Mouse (Mus musculus) hindbrain, embryonic 11.5 days (tissue): Measurements from ENCODE around the gene Zfp719. TPM values are rescaled to one million over a fixed set of nuclear protein-coding genes. Genes with fewer than 3 reads are reported as not detected.

Experiments used
- ATAC-seq: fragments of 200-750 bp; cut with Nextera tagmentation; 2 replicates; pipeline ENCODE4 v1.8.0; 2017; ENCODE audit warnings: mild to moderate bottlenecking, moderate TSS enrichment, moderate library complexity; ENCODE audit not compliant: low FRiP score
- DNase-seq: peaks from one replicate; pipeline ENCODE4 v3.0.0-alpha.2; 2015; ENCODE audit warnings: low spot score
- H3K27ac ChIP-seq: fragments of 300-500 bp; sonication (generic); 2 replicates; pipeline ENCODE4 v1.5.1; 2014; ENCODE audit warnings: mild to moderate bottlenecking, low read depth, low read length
- H3K27me3 ChIP-seq: fragments of 300-500 bp; sonication (generic); 2 replicates; pipeline ENCODE4 v1.6.1; 2014; ENCODE audit warnings: mild to moderate bottlenecking, low read length, moderate library complexity, mixed read lengths; ENCODE audit not compliant: control insufficient read depth, insufficient read depth
- H3K36me3 ChIP-seq: fragments of 300-500 bp; sonication (generic); 2 replicates; pipeline ENCODE4 v1.6.1; 2014; ENCODE audit warnings: mild to moderate bottlenecking, low read length, moderate library complexity, mixed read lengths; ENCODE audit not compliant: control insufficient read depth, insufficient read depth
- H3K4me1 ChIP-seq: fragments of 300-500 bp; sonication (generic); replicated peaks from 2 replicates; pipeline ENCODE4 v1.6.1; 2014; ENCODE audit warnings: low read length, mixed read lengths; ENCODE audit not compliant: control insufficient read depth, insufficient read depth
- H3K4me2 ChIP-seq: fragments of 300-500 bp; sonication (generic); replicated peaks from 2 replicates; pipeline ENCODE4 v1.6.1; 2014; ENCODE audit warnings: mild to moderate bottlenecking, low read depth, low read length
- H3K4me3 ChIP-seq: fragments of 300-500 bp; sonication (generic); 2 replicates; pipeline ENCODE4 v1.5.1; 2014; ENCODE audit warnings: low read depth, low read length
- H3K9ac ChIP-seq: fragments of 300-500 bp; sonication (generic); 2 replicates; pipeline ENCODE4 v1.6.1; 2014; ENCODE audit warnings: low read depth, low read length
- H3K9me3 ChIP-seq: fragments of 300-500 bp; sonication (generic); 2 replicates; pipeline ENCODE4 v1.6.1; 2016; ENCODE audit warnings: low read length; ENCODE audit not compliant: control insufficient read depth
- WGBS: fragments of 180-500 bp; shearing (Covaris S2); extraction: QIAGEN DNeasy Blood & Tissue Kit; methylation state at CpG from one replicate; pipeline ENCODE4 v1.1.7; 2014; 5-methylcytosine and 5-hydroxymethylcytosine counted together
- polyA plus RNA-seq: library from polyadenylated mRNA; unstranded; fragments of >200 nt; fragmentation: Nextera tagmentation; extraction: Ambion mirVana; gene quantifications from 2 replicates; pipeline ENCODE4 v1.2.1, GENCODE M21; 2014

Zfp719 gene
- polyA plus RNA-seq, 1 experiment from 2014 or later = 17.1 TPM

DNA sequence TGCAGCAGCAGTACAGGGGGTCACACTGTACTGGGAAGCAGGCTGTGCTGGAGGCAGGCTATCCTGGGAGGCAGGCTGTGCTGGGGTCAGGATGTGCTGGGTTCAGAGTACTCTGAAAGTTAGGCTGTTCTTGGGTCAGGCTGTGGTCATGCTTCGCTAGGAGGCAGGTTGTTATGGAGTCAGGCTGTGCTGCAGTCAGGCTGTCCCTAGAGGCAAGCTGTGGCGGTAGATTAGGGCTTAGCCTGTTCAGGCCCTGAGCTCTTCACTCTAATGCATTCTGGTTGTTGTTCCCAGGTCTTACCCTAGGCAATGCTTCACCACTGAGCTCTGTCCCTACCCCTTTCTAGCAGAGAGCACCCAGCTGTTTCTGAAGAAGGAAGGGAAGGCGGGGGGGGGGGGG lies 45.7 kb downstream of the Zfp719 start:
- Histone ChIP-seq H3K27ac (no peak overlapping the region), H3K4me3 (no peak overlapping the region), H3K9ac (no peak overlapping the region), H3K27me3 (no peaks in the 10 kb centered on the region), H3K9me3 (no peaks in the 10 kb centered on the region), H3K4me1 (no peaks in the 10 kb centered on the region), H3K4me2 (no peak overlapping the region), H3K36me3 (no peaks in the 10 kb centered on the region)
- ATAC-seq (0 out of 2 replicates have a peak, but pooled peaks have one; percentile 43), DNase-seq (no peak)
- WGBS = 62% methylated on average over 3 of the region's 3 CpGs

DNA sequence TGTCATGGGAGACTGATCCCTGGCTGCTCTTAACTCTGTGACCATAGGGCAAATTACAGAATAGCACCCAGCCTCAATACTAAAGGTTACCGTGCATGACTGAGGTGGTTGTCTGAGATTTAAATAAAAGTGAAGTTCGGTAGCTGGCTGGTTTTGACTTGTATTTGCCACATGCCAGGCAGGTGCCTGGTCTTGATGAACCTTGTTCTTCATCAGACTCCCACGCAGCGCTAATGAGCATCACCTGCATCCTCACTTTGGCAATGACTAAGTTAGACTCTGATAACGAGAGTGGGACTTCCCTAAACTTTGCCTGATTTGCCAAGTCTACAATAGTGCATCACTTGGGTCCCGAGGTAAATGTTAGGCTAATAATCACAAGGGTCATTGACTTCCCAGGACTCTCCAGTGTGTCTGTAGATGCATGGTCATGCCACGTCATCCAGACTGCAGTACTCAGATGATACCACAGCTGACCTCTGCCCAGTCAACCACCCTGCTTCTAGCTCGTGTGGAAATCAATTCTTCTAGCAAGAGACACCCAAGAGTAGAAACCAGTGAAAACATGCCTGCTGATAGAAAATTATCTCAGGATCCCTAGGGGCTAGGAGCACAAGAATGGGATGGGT lies 46.5 kb downstream of the Zfp719 start:
- no peak for ATAC-seq
- 85% methylated on average over 8 of the region's 8 CpGs for WGBS
- Histone ChIP-seq H3K4me3 (no peak overlapping the region), H3K27ac (no peak overlapping the region), H3K9me3 (no peaks in the 10 kb centered on the region), H3K9ac (no peak overlapping the region), H3K4me2 (no peak overlapping the region), H3K27me3 (no peaks in the 10 kb centered on the region), H3K4me1 (no peaks in the 10 kb centered on the region), H3K36me3 (no peaks in the 10 kb centered on the region)
- no peak for DNase-seq

DNA sequence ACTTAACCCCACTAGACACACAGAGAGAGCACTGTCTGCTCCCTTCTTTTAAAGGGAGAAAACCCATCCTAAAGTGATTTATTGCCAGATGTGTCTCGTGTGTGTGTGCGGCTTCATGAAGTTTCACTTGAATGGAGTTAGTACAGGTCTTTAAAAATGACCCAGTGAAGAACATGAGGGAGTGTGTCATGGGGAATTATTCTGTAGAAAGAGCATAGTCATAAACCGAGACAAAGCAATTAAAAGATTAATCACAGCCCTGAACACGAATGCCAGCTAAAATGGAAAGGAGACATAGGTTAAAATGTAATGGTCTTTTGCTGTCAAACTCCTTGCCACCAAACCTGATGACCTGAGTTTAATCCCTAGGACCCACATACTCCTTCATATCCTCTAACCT lies 54.5 kb downstream of the Zfp719 start:
- Histone ChIP-seq H3K27ac (no peak overlapping the region), H3K9me3 (no peaks in the 10 kb centered on the region), H3K4me1 (no peaks in the 10 kb centered on the region), H3K4me2 (no peak overlapping the region), H3K36me3 (no peaks in the 10 kb centered on the region), H3K4me3 (no peak overlapping the region), H3K27me3 (no peaks in the 10 kb centered on the region), H3K9ac (no peak overlapping the region)
- ATAC-seq (no peak), DNase-seq (no peak)
- 83% methylated on average over 4 of the region's 4 CpGs for WGBS

DNA sequence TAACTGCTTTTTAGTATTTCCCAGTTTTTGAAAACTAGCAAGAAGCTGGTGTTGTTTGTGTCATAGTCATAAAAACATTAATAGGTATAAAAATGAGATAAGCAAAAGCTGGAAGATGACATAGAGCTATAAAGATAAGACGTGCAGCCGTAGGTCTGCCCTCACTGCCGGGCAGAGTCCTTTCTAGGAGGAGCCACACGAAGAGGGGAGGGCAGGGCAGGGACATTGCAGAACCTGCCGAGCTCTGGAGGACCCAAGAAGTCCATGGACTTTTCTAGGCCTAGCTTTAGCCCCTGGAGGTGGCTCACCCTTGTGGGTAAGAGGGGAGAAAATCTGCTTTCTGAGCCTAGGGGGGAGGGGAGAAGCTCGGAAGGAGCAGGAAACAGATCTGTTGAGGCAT lies 55.1 kb downstream of the Zfp719 start, which contains the start of gene Ceacam18:
TSS of gene Ceacam18 (plus strand) at position 208 of the 400 bp plus-strand sequence.
- no peak within 1 kb of the TSS for H3K4me2 ChIP-seq
- 79% methylated on average over 6 of the region's 6 CpGs for WGBS
- ATAC-seq (no peak), DNase-seq (no peak)
- no peaks in the 10 kb centered on the region for H3K36me3 ChIP-seq
- no peak within 1 kb of the TSS for H3K9ac ChIP-seq
- H3K4me1 ChIP-seq = no peaks in the 10 kb centered on the region
- H3K9me3 ChIP-seq = no peaks in the 10 kb centered on the region
- H3K4me3 ChIP-seq = no peak within 1 kb of the TSS
- H3K27ac ChIP-seq = no peak within 1 kb of the TSS
- H3K27me3 ChIP-seq = no peaks in the 10 kb centered on the region

DNA sequence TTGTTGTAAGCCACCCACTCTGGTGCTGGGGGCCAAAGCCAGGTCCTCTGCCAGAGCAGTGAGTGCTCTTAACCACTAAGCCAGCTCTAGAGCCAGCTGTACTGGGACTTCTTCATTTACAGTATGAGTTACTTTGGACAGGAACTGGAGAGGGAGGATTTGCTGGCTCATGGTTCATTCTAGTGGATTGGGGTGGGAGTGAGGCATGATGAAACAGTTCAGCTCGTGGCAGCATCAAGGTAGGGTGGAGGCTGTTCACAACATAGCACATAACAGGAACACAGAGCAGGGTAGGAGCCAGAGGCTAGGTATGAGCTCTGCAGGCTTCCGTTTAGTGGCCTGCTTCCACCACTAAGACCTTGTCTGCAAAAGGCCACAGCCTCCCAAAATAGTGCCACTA lies 56.8 kb downstream of the Zfp719 start:
- Histone ChIP-seq H3K4me2 (no peak overlapping the region), H3K27me3 (no peaks in the 10 kb centered on the region), H3K27ac (no peak overlapping the region), H3K9me3 (no peaks in the 10 kb centered on the region), H3K4me3 (no peak overlapping the region), H3K4me1 (no peaks in the 10 kb centered on the region), H3K9ac (no peak overlapping the region), H3K36me3 (no peaks in the 10 kb centered on the region)
- no peak for DNase-seq
- WGBS = 66% methylated on average over 2 of the region's 2 CpGs
- no peak for ATAC-seq

DNA sequence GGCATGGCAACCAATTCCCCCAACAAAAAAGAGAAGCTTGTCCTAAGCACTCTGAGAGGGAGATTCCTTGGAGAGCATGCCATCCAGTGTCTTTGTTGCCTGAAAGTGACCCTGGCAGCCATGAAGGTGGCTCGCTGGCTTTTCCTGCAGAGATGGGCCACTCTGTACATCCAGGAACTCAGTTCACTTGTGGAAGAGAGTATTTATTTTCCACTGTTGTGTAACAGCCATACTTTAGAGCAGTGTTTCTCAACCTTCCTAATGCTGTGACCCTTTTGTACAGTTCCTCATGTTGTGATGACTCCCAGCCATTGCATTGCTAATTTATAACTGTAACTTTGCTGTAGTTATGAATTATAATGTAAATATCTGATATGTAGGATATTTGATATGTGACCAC lies 57.7 kb downstream of the Zfp719 start:
- 81% methylated on average over 1 of the region's 1 CpGs for WGBS

DNA sequence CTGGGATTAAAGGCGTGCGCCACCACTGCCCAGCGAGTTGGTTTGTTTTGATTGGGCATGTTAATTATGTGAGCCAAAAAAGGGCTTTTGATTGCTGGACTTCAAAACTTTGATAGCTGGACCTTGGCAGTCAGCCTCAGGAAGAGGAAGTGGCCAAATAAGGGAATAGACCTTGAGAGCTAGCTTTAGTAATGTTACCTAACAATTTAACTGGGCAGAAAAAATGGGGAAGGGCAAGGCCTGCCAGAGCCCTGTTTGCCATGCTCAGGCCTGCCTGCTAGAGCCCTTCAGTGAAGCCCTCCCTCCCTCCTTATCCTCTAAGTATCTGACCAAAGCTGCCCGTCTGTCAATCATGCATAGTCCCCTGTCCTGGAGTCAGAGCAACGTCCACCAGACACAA lies 63.2 kb downstream of the Zfp719 start:
- Histone ChIP-seq H3K4me2 (no peak overlapping the region), H3K4me3 (no peak overlapping the region), H3K36me3 (no peaks in the 10 kb centered on the region), H3K4me1 (no peaks in the 10 kb centered on the region), H3K27me3 (no peaks in the 10 kb centered on the region), H3K27ac (no peak overlapping the region), H3K9ac (no peak overlapping the region), H3K9me3 (no peaks in the 10 kb centered on the region)
- ATAC-seq = no peak
- no peak for DNase-seq
- 87% methylated on average over 5 of the region's 5 CpGs for WGBS

More for the DNA sequence above, 57.7 kb downstream of the Zfp719 start:
- DNase-seq (no peak), ATAC-seq (no peak)
- Histone ChIP-seq H3K4me2 (no peak overlapping the region), H3K9ac (no peak overlapping the region), H3K4me1 (no peaks in the 10 kb centered on the region), H3K27me3 (no peaks in the 10 kb centered on the region), H3K36me3 (no peaks in the 10 kb centered on the region), H3K9me3 (no peaks in the 10 kb centered on the region), H3K4me3 (no peak overlapping the region), H3K27ac (no peak overlapping the region)

Other genes starting within 250 kb of the Zfp719 start
- gene Siglecf, start 228.3 kb upstream of the Zfp719 start, polyA plus RNA-seq = 0.36 TPM in 1 of 2 replicates, not detected in the other
- not detected in 2 replicates for gene Siglecg, start 171.4 kb upstream of the Zfp719 start, polyA plus RNA-seq
- not detected in 2 replicates for gene Lim2, start 151.9 kb upstream of the Zfp719 start, polyA plus RNA-seq
- 0.29 TPM in 1 of 2 replicates, not detected in the other for gene Nkg7, start 142.5 kb upstream of the Zfp719 start, polyA plus RNA-seq
- not detected in 2 replicates for gene Cldnd2, start 138.8 kb upstream of the Zfp719 start, polyA plus RNA-seq
- gene Etfb, start 135.5 kb upstream of the Zfp719 start, polyA plus RNA-seq = 192 and 206 TPM in 2 replicates
- 0.31 TPM in 1 of 2 replicates, not detected in the other for gene Gm45233, start 135.5 kb upstream of the Zfp719 start, polyA plus RNA-seq
- 2.6 and 2.8 TPM in 2 replicates for gene Vsig10l, start 116.5 kb upstream of the Zfp719 start, polyA plus RNA-seq
- 2.7 and 2.9 TPM in 2 replicates for gene Iglon5, start 89.5 kb upstream of the Zfp719 start, polyA plus RNA-seq
- not detected in 2 replicates for gene 4931406B18Rik, start 73.7 kb upstream of the Zfp719 start, polyA plus RNA-seq
- gene Cd33, start 35.2 kb upstream of the Zfp719 start, polyA plus RNA-seq = 1.2 and 1.8 TPM in 2 replicates
- gene Zfp658, start 17.4 kb upstream of the Zfp719 start, polyA plus RNA-seq = 6.7 and 7.7 TPM in 2 replicates
- gene Zfp819, start 27.6 kb downstream of the Zfp719 start, polyA plus RNA-seq = 0.43 and 1.3 TPM in 2 replicates
- not detected in 2 replicates for gene Ceacam18, start 55.1 kb downstream of the Zfp719 start, polyA plus RNA-seq
- 0.42 and 0.46 TPM in 2 replicates for gene Siglece, start 80.6 kb downstream of the Zfp719 start, polyA plus RNA-seq
- 9.0 and 9.7 TPM in 2 replicates for gene Ctu1, start 92.4 kb downstream of the Zfp719 start, polyA plus RNA-seq
- gene Klk14, start 110.8 kb downstream of the Zfp719 start, polyA plus RNA-seq = not detected in 2 replicates
- gene Klk13, start 133.0 kb downstream of the Zfp719 start, polyA plus RNA-seq = 0.13 TPM in 1 of 2 replicates, not detected in the other
- gene Klk12, start 189.3 kb downstream of the Zfp719 start, polyA plus RNA-seq = not detected in 2 replicates
- gene Klk11, start 195.0 kb downstream of the Zfp719 start, polyA plus RNA-seq = 0.14 TPM in 1 of 2 replicates, not detected in the other
- 0.32 and 0.53 TPM in 2 replicates for gene Klk10, start 201.4 kb downstream of the Zfp719 start, polyA plus RNA-seq
- 0.23 TPM in 1 of 2 replicates, not detected in the other for gene Klk9, start 212.3 kb downstream of the Zfp719 start, polyA plus RNA-seq
- 10.9 and 11.0 TPM in 2 replicates for gene Klk8, start 218.0 kb downstream of the Zfp719 start, polyA plus RNA-seq
- gene Klk7, start 231.7 kb downstream of the Zfp719 start, polyA plus RNA-seq = 0.11 TPM in 1 of 2 replicates, not detected in the other
- gene Klk6, start 244.9 kb downstream of the Zfp719 start, polyA plus RNA-seq = not detected in 2 replicates